Mouse (Mus musculus): ENCODE data around the gene Tnfaip1. TPM values are rescaled to one million over a fixed set of nuclear protein-coding genes. Genes with fewer than 3 reads are reported as not detected.
A peak's percentile ranks its signal among the peaks of the same experiment; 100 is the strongest.

The Tnfaip1 gene
- polyA plus RNA-seq, 1 experiment from 2014 or later = 52.4 TPM

- Histone ChIP-seq H3K4me2 (no peak overlapping the region), H3K9me3 (no peaks in the 10 kb centered on the region; the same call in 1 of the 2 replicates), H3K4me3 (no peak overlapping the region), H3K36me3 (no peaks in the 10 kb centered on the region), H3K4me1 (replicated peaks) (peaks cover 8% of the 10 kb centered on the region; the same call in 1 of the 2 replicates), H3K9ac (no peak overlapping the region), H3K27me3 (no peaks in the 10 kb centered on the region), H3K27ac (no peak overlapping the region)
- no peak for ATAC-seq (ENCODE audit: low FRiP score)
- WGBS = 78% methylated on average over 4 of the region's 4 CpGs
These were observed 19.9 kb upstream of the Tnfaip1 start for GRCm38 (mm10) chr11:78556070-78556469.

GRCm38 (mm10) chr11:78555623-78556022 is 19.5 kb upstream of the Tnfaip1 start:
- WGBS = 79% methylated on average over 3 of the region's 3 CpGs
- no peak overlapping the region for H3K27ac ChIP-seq
- H3K9ac ChIP-seq = no peak overlapping the region
- no peaks in the 10 kb centered on the region for H3K36me3 ChIP-seq
- H3K9me3 ChIP-seq = no peaks in the 10 kb centered on the region; the same call in 1 of the 2 replicates
- no peak overlapping the region for H3K4me2 ChIP-seq
- ATAC-seq (ENCODE audit: low FRiP score) = no peak
- no peaks in the 10 kb centered on the region for H3K27me3 ChIP-seq
- H3K4me3 ChIP-seq = no peak overlapping the region
- peaks cover 10% of the 10 kb centered on the region; the same call in 1 of the 2 replicates for H3K4me1 ChIP-seq (replicated peaks)

- WGBS = 34% methylated on average over 6 of the region's 6 CpGs
- H3K4me2 ChIP-seq = peak overlapping the region; percentile 81
- H3K27ac ChIP-seq = peak overlapping the region; percentile 87
- no peaks in the 10 kb centered on the region; the same call in 1 of the 2 replicates for H3K9me3 ChIP-seq
- peak overlapping the region; percentile 75 for H3K9ac ChIP-seq
- no peaks in the 10 kb centered on the region for H3K27me3 ChIP-seq
- H3K36me3 ChIP-seq = no peaks in the 10 kb centered on the region
- H3K4me1 ChIP-seq (replicated peaks) = peaks cover 22% of the 10 kb centered on the region
- H3K4me3 ChIP-seq = peak overlapping the region; percentile 65
- peak; percentile 36 for ATAC-seq (ENCODE audit: low FRiP score)
These were observed 14.9 kb upstream of the Tnfaip1 start for GRCm38 (mm10) chr11:78551059-78551398.

GRCm38 (mm10) chr11:78550168-78551058 is 14.3 kb upstream of the Tnfaip1 start, which contains the start of gene Tmem97:
Gene Tmem97 (minus strand): TSS chr11:78550777.
- Histone ChIP-seq H3K27me3 (no peaks in the 10 kb centered on the region), H3K36me3 (peaks cover 4% of the 10 kb centered on the region; the same call in 1 of the 2 replicates), H3K27ac (peak within 1 kb of the TSS; percentile 87), H3K4me1 (replicated peaks) (peaks cover 22% of the 10 kb centered on the region), H3K4me2 (peak within 1 kb of the TSS; percentile 81), H3K9ac (peak within 1 kb of the TSS; percentile 75), H3K9me3 (no peaks in the 10 kb centered on the region; the same call in 1 of the 2 replicates), H3K4me3 (peak within 1 kb of the TSS; percentile 65)
- under 1% methylated on average over 60 of the region's 60 CpGs for WGBS
- peak; percentile 100 for ATAC-seq (ENCODE audit: low FRiP score)

GRCm38 (mm10) chr11:78549491-78549987 is 13.4 kb upstream of the Tnfaip1 start:
- Histone ChIP-seq H3K36me3 (peaks cover 4% of the 10 kb centered on the region; the same call in 1 of the 2 replicates), H3K27me3 (no peaks in the 10 kb centered on the region), H3K9ac (peak overlapping the region; percentile 74), H3K27ac (no peak overlapping the region), H3K4me2 (peak overlapping the region; percentile 81), H3K4me3 (peak overlapping the region; percentile 65), H3K4me1 (replicated peaks) (peaks cover 22% of the 10 kb centered on the region), H3K9me3 (no peaks in the 10 kb centered on the region; the same call in 1 of the 2 replicates)
- whole genome bisulfite sequencing = 16% methylated on average over 5 of the region's 5 CpGs
- ATAC-seq (ENCODE audit: low FRiP score) = no peak

- 93% methylated on average over 2 of the region's 2 CpGs for WGBS
- Histone ChIP-seq H3K9ac (no peak overlapping the region; the same call in 1 of the 2 replicates), H3K4me3 (no peak overlapping the region), H3K4me2 (no peak overlapping the region), H3K9me3 (no peaks in the 10 kb centered on the region), H3K36me3 (peaks cover 16% of the 10 kb centered on the region), H3K27me3 (no peaks in the 10 kb centered on the region), H3K27ac (no peak overlapping the region), H3K4me1 (replicated peaks) (peaks cover 22% of the 10 kb centered on the region)
- ATAC-seq (ENCODE audit: low FRiP score) = no peak
These were observed 11.8 kb upstream of the Tnfaip1 start for GRCm38 (mm10) chr11:78547718-78548460.

GRCm38 (mm10) chr11:78545181-78545580 is 9.0 kb upstream of the Tnfaip1 start:
- Histone ChIP-seq H3K27ac (no peak overlapping the region), H3K4me2 (no peak overlapping the region), H3K36me3 (peaks cover 38% of the 10 kb centered on the region), H3K9me3 (no peaks in the 10 kb centered on the region), H3K9ac (no peak overlapping the region), H3K4me1 (replicated peaks) (peaks cover 17% of the 10 kb centered on the region), H3K27me3 (no peaks in the 10 kb centered on the region), H3K4me3 (no peak overlapping the region)
- WGBS = 82% methylated on average over 8 of the region's 8 CpGs
- no peak for ATAC-seq (ENCODE audit: low FRiP score)

GRCm38 (mm10) chr11:78544449-78545111 is 8.4 kb upstream of the Tnfaip1 start:
- H3K27me3 ChIP-seq = no peaks in the 10 kb centered on the region
- no peak overlapping the region for H3K27ac ChIP-seq
- ATAC-seq (ENCODE audit: low FRiP score) = no peak
- H3K36me3 ChIP-seq = peaks cover 44% of the 10 kb centered on the region
- H3K9me3 ChIP-seq = no peaks in the 10 kb centered on the region
- H3K4me2 ChIP-seq = no peak overlapping the region
- WGBS = 94% methylated on average over 7 of the region's 7 CpGs
- no peak overlapping the region for H3K4me3 ChIP-seq
- H3K4me1 ChIP-seq (replicated peaks) = peaks cover 11% of the 10 kb centered on the region
- H3K9ac ChIP-seq = no peak overlapping the region

- no peak overlapping the region for H3K4me2 ChIP-seq
- no peaks in the 10 kb centered on the region for H3K27me3 ChIP-seq
- no peaks in the 10 kb centered on the region for H3K9me3 ChIP-seq
- H3K9ac ChIP-seq = no peak overlapping the region
- H3K27ac ChIP-seq = no peak overlapping the region
- WGBS = 93% methylated on average over 3 of the region's 3 CpGs
- H3K36me3 ChIP-seq = peaks cover 53% of the 10 kb centered on the region
- H3K4me1 ChIP-seq (replicated peaks) = peaks cover 20% of the 10 kb centered on the region
- no peak overlapping the region for H3K4me3 ChIP-seq
- ATAC-seq (ENCODE audit: low FRiP score) = no peak
These were observed 4.2 kb upstream of the Tnfaip1 start for GRCm38 (mm10) chr11:78540358-78540757.

GRCm38 (mm10) chr11:78536690-78537084 is 555 bp upstream of the Tnfaip1 start:
- WGBS = 2% methylated on average over 14 of the region's 14 CpGs
- H3K36me3 ChIP-seq = peaks cover 33% of the 10 kb centered on the region

GRCm38 (mm10) chr11:78535376-78536079 is 604 bp downstream of the Tnfaip1 start:
- no peaks in the 10 kb centered on the region for H3K9me3 ChIP-seq
- peak overlapping the region; percentile 95 for H3K27ac ChIP-seq
- ATAC-seq (ENCODE audit: low FRiP score) = peak; percentile 33; the same call in 1 of the 2 replicates
- peak overlapping the region; percentile 85 for H3K9ac ChIP-seq
- peaks cover 26% of the 10 kb centered on the region for H3K36me3 ChIP-seq
- peaks cover 33% of the 10 kb centered on the region for H3K4me1 ChIP-seq (replicated peaks)
- WGBS = under 1% methylated on average over 23 of the region's 23 CpGs
- H3K4me2 ChIP-seq = peak overlapping the region; percentile 78
- H3K4me3 ChIP-seq = peak overlapping the region; percentile 73
- no peaks in the 10 kb centered on the region for H3K27me3 ChIP-seq

More at GRCm38 (mm10) chr11:78536690-78537084, 555 bp upstream of the Tnfaip1 start:
- Histone ChIP-seq H3K4me3 (peak overlapping the region; percentile 73), H3K4me2 (peak overlapping the region; percentile 86), H3K27ac (peak overlapping the region; percentile 90), H3K9ac (peak overlapping the region; percentile 89), H3K9me3 (no peaks in the 10 kb centered on the region), H3K4me1 (replicated peaks) (peaks cover 33% of the 10 kb centered on the region), H3K27me3 (no peaks in the 10 kb centered on the region)
- no peak; the same call in 1 of the 2 replicates for ATAC-seq (ENCODE audit: low FRiP score)

Data from hindbrain, embryonic 13.5 days (tissue).